Mouse (Mus musculus): ENCODE data around the gene Kirrel3. TPM values are rescaled to one million over a fixed set of nuclear protein-coding genes. Genes with fewer than 3 reads are reported as not detected.

The Kirrel3 gene
- polyA plus RNA-seq, 1 experiment from 2014 or later: 4.0 TPM

- Histone ChIP-seq H3K27me3 (ENCODE audit: control insufficient read depth, insufficient read depth, low read length) (no peaks in the 10 kb centered on the region), H3K27ac (ENCODE audit: low read depth, low read length) (no peak overlapping the region), H3K4me2 (replicated peaks; ENCODE audit: low read depth, low read length) (no peak overlapping the region), H3K9ac (ENCODE audit: low read depth, low read length) (no peak overlapping the region), H3K36me3 (ENCODE audit: control insufficient read depth, insufficient read depth, low read length) (no peaks in the 10 kb centered on the region), H3K4me3 (ENCODE audit: low read length) (no peak overlapping the region), H3K4me1 (ENCODE audit: control insufficient read depth, insufficient read depth, low read length) (no peaks in the 10 kb centered on the region), H3K9me3 (ENCODE audit: control insufficient read depth, low read length) (no peaks in the 10 kb centered on the region)
- no peak for ATAC-seq (ENCODE audit: low FRiP score, low TSS enrichment)
- WGBS: 79% methylated on average over 4 of the region's 4 CpGs
Measured at GRCm38 (mm10) chr9:34600326-34600725, 114.6 kb downstream of the Kirrel3 start.

GRCm38 (mm10) chr9:34603750-34604149, 118.1 kb downstream of the Kirrel3 start:
- no peak for ATAC-seq (ENCODE audit: low FRiP score, low TSS enrichment)
- WGBS: 80% methylated on average over 7 of the region's 7 CpGs

GRCm38 (mm10) chr9:34604931-34605330, 119.2 kb downstream of the Kirrel3 start:
- no peaks in the 10 kb centered on the region for H3K36me3 ChIP-seq (ENCODE audit: control insufficient read depth, insufficient read depth, low read length)
- no peak overlapping the region for H3K9ac ChIP-seq (ENCODE audit: low read depth, low read length)
- ATAC-seq (ENCODE audit: low FRiP score, low TSS enrichment): no peak
- no peak overlapping the region for H3K4me2 ChIP-seq (replicated peaks; ENCODE audit: low read depth, low read length)
- H3K9me3 ChIP-seq (ENCODE audit: control insufficient read depth, low read length): no peaks in the 10 kb centered on the region
- 66% methylated on average over 4 of the region's 4 CpGs for WGBS
- H3K4me3 ChIP-seq (ENCODE audit: low read length): no peak overlapping the region
- H3K4me1 ChIP-seq (ENCODE audit: control insufficient read depth, insufficient read depth, low read length): no peaks in the 10 kb centered on the region
- no peak overlapping the region for H3K27ac ChIP-seq (ENCODE audit: low read depth, low read length)
- no peaks in the 10 kb centered on the region for H3K27me3 ChIP-seq (ENCODE audit: control insufficient read depth, insufficient read depth, low read length)

More at GRCm38 (mm10) chr9:34603750-34604149, 118.1 kb downstream of the Kirrel3 start:
- Histone ChIP-seq H3K9ac (ENCODE audit: low read depth, low read length) (no peak overlapping the region), H3K27me3 (ENCODE audit: control insufficient read depth, insufficient read depth, low read length) (no peaks in the 10 kb centered on the region), H3K36me3 (ENCODE audit: control insufficient read depth, insufficient read depth, low read length) (no peaks in the 10 kb centered on the region), H3K4me1 (ENCODE audit: control insufficient read depth, insufficient read depth, low read length) (no peaks in the 10 kb centered on the region), H3K4me3 (ENCODE audit: low read length) (no peak overlapping the region), H3K4me2 (replicated peaks; ENCODE audit: low read depth, low read length) (no peak overlapping the region), H3K27ac (ENCODE audit: low read depth, low read length) (no peak overlapping the region), H3K9me3 (ENCODE audit: control insufficient read depth, low read length) (no peaks in the 10 kb centered on the region)

- no peaks in the 10 kb centered on the region for H3K27me3 ChIP-seq (ENCODE audit: control insufficient read depth, insufficient read depth, low read length)
- H3K36me3 ChIP-seq (ENCODE audit: control insufficient read depth, insufficient read depth, low read length): no peaks in the 10 kb centered on the region
- no peak overlapping the region for H3K9ac ChIP-seq (ENCODE audit: low read depth, low read length)
- no peak overlapping the region for H3K4me2 ChIP-seq (replicated peaks; ENCODE audit: low read depth, low read length)
- no peaks in the 10 kb centered on the region for H3K9me3 ChIP-seq (ENCODE audit: control insufficient read depth, low read length)
- H3K27ac ChIP-seq (ENCODE audit: low read depth, low read length): no peak overlapping the region
- 76% methylated on average over 8 of the region's 8 CpGs for WGBS
- ATAC-seq (ENCODE audit: low FRiP score, low TSS enrichment): no peak
- H3K4me3 ChIP-seq (ENCODE audit: low read length): no peak overlapping the region
- H3K4me1 ChIP-seq (ENCODE audit: control insufficient read depth, insufficient read depth, low read length): no peaks in the 10 kb centered on the region
Measured at GRCm38 (mm10) chr9:34605486-34605885, 119.8 kb downstream of the Kirrel3 start.

- Histone ChIP-seq H3K4me1 (ENCODE audit: control insufficient read depth, insufficient read depth, low read length) (no peaks in the 10 kb centered on the region), H3K27ac (ENCODE audit: low read depth, low read length) (no peak overlapping the region), H3K9me3 (ENCODE audit: control insufficient read depth, low read length) (no peaks in the 10 kb centered on the region), H3K4me2 (replicated peaks; ENCODE audit: low read depth, low read length) (no peak overlapping the region), H3K27me3 (ENCODE audit: control insufficient read depth, insufficient read depth, low read length) (no peaks in the 10 kb centered on the region), H3K9ac (ENCODE audit: low read depth, low read length) (no peak overlapping the region), H3K4me3 (ENCODE audit: low read length) (no peak overlapping the region), H3K36me3 (ENCODE audit: control insufficient read depth, insufficient read depth, low read length) (no peaks in the 10 kb centered on the region)
- ATAC-seq (ENCODE audit: low FRiP score, low TSS enrichment): no peak
- WGBS: 83% methylated on average over 2 of the region's 2 CpGs
Measured at GRCm38 (mm10) chr9:34607976-34608375, 122.3 kb downstream of the Kirrel3 start.

GRCm38 (mm10) chr9:34612886-34613769, 127.4 kb downstream of the Kirrel3 start:
- WGBS: 95% methylated on average over 6 of the region's 6 CpGs
- Histone ChIP-seq H3K4me3 (ENCODE audit: low read length) (no peak overlapping the region), H3K27me3 (ENCODE audit: control insufficient read depth, insufficient read depth, low read length) (no peaks in the 10 kb centered on the region), H3K9me3 (ENCODE audit: control insufficient read depth, low read length) (no peaks in the 10 kb centered on the region), H3K36me3 (ENCODE audit: control insufficient read depth, insufficient read depth, low read length) (no peaks in the 10 kb centered on the region), H3K27ac (ENCODE audit: low read depth, low read length) (no peak overlapping the region), H3K4me2 (replicated peaks; ENCODE audit: low read depth, low read length) (no peak overlapping the region), H3K9ac (ENCODE audit: low read depth, low read length) (no peak overlapping the region), H3K4me1 (ENCODE audit: control insufficient read depth, insufficient read depth, low read length) (no peaks in the 10 kb centered on the region)
- ATAC-seq (ENCODE audit: low FRiP score, low TSS enrichment): no peak

GRCm38 (mm10) chr9:34618099-34618498, 132.4 kb downstream of the Kirrel3 start:
- no peak for ATAC-seq (ENCODE audit: low FRiP score, low TSS enrichment)
- no peaks in the 10 kb centered on the region for H3K36me3 ChIP-seq (ENCODE audit: control insufficient read depth, insufficient read depth, low read length)
- 72% methylated on average over 6 of the region's 6 CpGs for WGBS
- H3K4me2 ChIP-seq (replicated peaks; ENCODE audit: low read depth, low read length): no peak overlapping the region
- H3K9ac ChIP-seq (ENCODE audit: low read depth, low read length): no peak overlapping the region
- H3K27me3 ChIP-seq (ENCODE audit: control insufficient read depth, insufficient read depth, low read length): no peaks in the 10 kb centered on the region
- H3K9me3 ChIP-seq (ENCODE audit: control insufficient read depth, low read length): no peaks in the 10 kb centered on the region
- no peaks in the 10 kb centered on the region for H3K4me1 ChIP-seq (ENCODE audit: control insufficient read depth, insufficient read depth, low read length)
- no peak overlapping the region for H3K4me3 ChIP-seq (ENCODE audit: low read length)
- no peak overlapping the region for H3K27ac ChIP-seq (ENCODE audit: low read depth, low read length)

GRCm38 (mm10) chr9:34619913-34620312, 134.2 kb downstream of the Kirrel3 start:
- no peaks in the 10 kb centered on the region for H3K4me1 ChIP-seq (ENCODE audit: control insufficient read depth, insufficient read depth, low read length)
- WGBS: 84% methylated on average over 3 of the region's 3 CpGs

GRCm38 (mm10) chr9:34623526-34623925, 137.8 kb downstream of the Kirrel3 start:
- H3K4me1 ChIP-seq (ENCODE audit: control insufficient read depth, insufficient read depth, low read length): no peaks in the 10 kb centered on the region
- H3K9me3 ChIP-seq (ENCODE audit: control insufficient read depth, low read length): no peaks in the 10 kb centered on the region
- no peak overlapping the region for H3K4me3 ChIP-seq (ENCODE audit: low read length)
- no peak for ATAC-seq (ENCODE audit: low FRiP score, low TSS enrichment)
- 79% methylated on average over 5 of the region's 5 CpGs for WGBS
- no peak overlapping the region for H3K9ac ChIP-seq (ENCODE audit: low read depth, low read length)
- no peak overlapping the region for H3K4me2 ChIP-seq (replicated peaks; ENCODE audit: low read depth, low read length)
- no peaks in the 10 kb centered on the region for H3K27me3 ChIP-seq (ENCODE audit: control insufficient read depth, insufficient read depth, low read length)
- no peaks in the 10 kb centered on the region for H3K36me3 ChIP-seq (ENCODE audit: control insufficient read depth, insufficient read depth, low read length)
- no peak overlapping the region for H3K27ac ChIP-seq (ENCODE audit: low read depth, low read length)

More at GRCm38 (mm10) chr9:34619913-34620312, 134.2 kb downstream of the Kirrel3 start:
- no peak overlapping the region for H3K4me3 ChIP-seq (ENCODE audit: low read length)
- no peak overlapping the region for H3K9ac ChIP-seq (ENCODE audit: low read depth, low read length)
- no peaks in the 10 kb centered on the region for H3K27me3 ChIP-seq (ENCODE audit: control insufficient read depth, insufficient read depth, low read length)
- H3K4me2 ChIP-seq (replicated peaks; ENCODE audit: low read depth, low read length): no peak overlapping the region
- no peaks in the 10 kb centered on the region for H3K36me3 ChIP-seq (ENCODE audit: control insufficient read depth, insufficient read depth, low read length)
- no peaks in the 10 kb centered on the region for H3K9me3 ChIP-seq (ENCODE audit: control insufficient read depth, low read length)
- ATAC-seq (ENCODE audit: low FRiP score, low TSS enrichment): no peak
- H3K27ac ChIP-seq (ENCODE audit: low read depth, low read length): no peak overlapping the region
